Mouse (Mus musculus) activated CD4-positive, CD25-positive, alpha-beta regulatory T cell, adult 9 weeks (primary cell): ENCODE measurements around the gene Olfr494. TPM values are rescaled to one million over a fixed set of nuclear protein-coding genes. Genes with fewer than 3 reads are reported as not detected.

Experiments used
- polyA plus RNA-seq: library from polyadenylated mRNA; unstranded; fragments of 100-300 nt; shearing (Covaris generic); gene quantifications from one replicate; pipeline ENCODE4 v1.2.1, GENCODE M21; 2017

Olfr494 gene
- polyA plus RNA-seq: not detected

DNA sequence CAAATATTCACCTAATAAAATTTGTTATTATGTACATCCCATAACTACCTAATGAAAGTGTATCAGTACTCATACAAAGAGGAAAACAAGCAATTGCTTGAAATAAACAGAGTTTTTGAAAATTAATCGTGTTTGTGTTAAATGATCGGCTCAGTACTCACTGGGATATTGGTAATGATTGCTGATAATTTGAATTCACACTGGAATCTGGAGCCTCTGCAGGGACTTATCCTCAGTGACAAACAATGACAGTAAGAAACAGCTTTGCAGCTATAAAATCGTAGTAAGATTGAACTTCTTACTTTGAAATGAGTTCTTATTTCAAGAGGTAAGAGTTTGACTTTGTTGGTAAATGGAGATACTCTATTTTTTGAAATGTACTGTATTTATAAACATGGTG, at the start of gene Olfr494:
TSS of gene Olfr494 (plus strand) at position 301 of the 400 bp plus-strand sequence.

DNA sequence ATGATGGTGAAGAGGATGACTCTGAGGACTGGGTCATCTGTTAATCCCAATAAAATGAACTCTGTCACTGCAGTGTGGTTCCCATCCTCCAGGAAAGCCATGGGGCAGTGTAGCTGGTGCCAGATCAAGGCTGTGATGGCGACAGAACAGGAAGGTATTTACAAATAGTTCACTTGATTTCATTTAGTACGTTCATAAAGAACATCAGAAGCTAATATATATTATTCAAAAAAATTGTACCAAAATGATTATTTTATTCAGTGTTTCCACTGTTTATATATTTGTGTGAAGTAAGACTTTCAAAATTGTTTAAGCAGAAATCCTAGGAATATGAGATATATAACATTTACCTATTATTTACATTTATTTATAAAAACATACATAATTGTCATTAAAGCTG, 41.6 kb upstream of the Olfr494 start, which contains the start of gene Olfr492:
TSS of gene Olfr492 (minus strand) at position 101 of the 400 bp plus-strand sequence.

DNA sequence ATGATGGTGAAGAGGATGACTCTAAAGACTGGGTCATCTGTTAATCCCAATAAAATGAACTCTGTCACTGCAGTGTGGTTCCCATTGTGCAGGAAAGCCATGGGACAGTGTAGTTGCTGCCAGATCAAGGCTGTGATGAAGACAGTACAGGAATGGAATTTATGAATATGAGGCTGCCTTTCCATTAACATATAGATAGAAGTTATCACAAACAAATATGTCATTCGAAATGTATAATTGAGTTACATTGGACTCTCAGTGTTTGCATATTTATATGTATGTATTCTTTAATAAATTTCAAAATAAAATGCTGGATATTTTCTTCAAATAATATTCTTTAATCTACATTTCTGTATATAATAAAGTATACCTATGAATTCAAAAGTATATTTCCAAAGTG, 18.3 kb upstream of the Olfr494 start, which contains the start of gene Olfr493:
TSS of gene Olfr493 (minus strand) at position 101 of the 400 bp plus-strand sequence.

DNA sequence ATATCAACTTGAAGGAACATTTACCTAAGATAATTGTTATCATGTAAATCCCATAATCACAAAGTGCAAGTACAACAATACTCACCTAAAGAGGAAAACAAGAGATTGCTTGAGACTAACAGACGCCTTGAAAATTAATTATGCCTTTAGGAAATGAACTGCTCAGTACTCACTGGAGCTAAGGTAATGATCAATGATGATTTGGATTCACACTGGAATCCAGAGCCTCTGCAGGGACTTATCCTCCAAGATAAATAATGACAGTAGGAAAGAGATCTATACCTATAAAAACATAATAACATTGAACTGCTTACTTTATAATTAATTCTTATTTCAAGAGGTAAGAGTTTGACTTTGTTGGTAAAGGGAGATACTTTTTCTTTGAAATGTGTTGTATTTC, 27.7 kb downstream of the Olfr494 start, which contains the start of gene Olfr495:
TSS of gene Olfr495 (plus strand) at position 301 of the 400 bp plus-strand sequence.

Other genes starting within 250 kb of the Olfr494 start
- gene Olfr484, start 237.9 kb upstream of the Olfr494 start, polyA plus RNA-seq: not detected
- not detected for gene Olfr485, start 205.5 kb upstream of the Olfr494 start, polyA plus RNA-seq
- not detected for gene Olfr486, start 192.6 kb upstream of the Olfr494 start, polyA plus RNA-seq
- not detected for gene Olfr487, start 150.7 kb upstream of the Olfr494 start, polyA plus RNA-seq
- not detected for gene Olfr488, start 107.0 kb upstream of the Olfr494 start, polyA plus RNA-seq
- not detected for gene Olfr490, start 76.4 kb upstream of the Olfr494 start, polyA plus RNA-seq
- not detected for gene Olfr491, start 51.9 kb upstream of the Olfr494 start, polyA plus RNA-seq
- gene Olfr492, start 41.7 kb upstream of the Olfr494 start, polyA plus RNA-seq: not detected
- gene Olfr493, start 18.4 kb upstream of the Olfr494 start, polyA plus RNA-seq: not detected
- gene Olfr495, start 27.8 kb downstream of the Olfr494 start, polyA plus RNA-seq: not detected
- gene Olfr497, start 55.1 kb downstream of the Olfr494 start, polyA plus RNA-seq: not detected
- not detected for gene Olfr498, start 100.0 kb downstream of the Olfr494 start, polyA plus RNA-seq
- not detected for gene Olfr502, start 159.7 kb downstream of the Olfr494 start, polyA plus RNA-seq
- not detected for gene Olfr503, start 179.2 kb downstream of the Olfr494 start, polyA plus RNA-seq
- not detected for gene Olfr504, start 200.5 kb downstream of the Olfr494 start, polyA plus RNA-seq
- gene Olfr506, start 245.5 kb downstream of the Olfr494 start, polyA plus RNA-seq: not detected